Mouse (Mus musculus) right cerebral cortex, postnatal 10 days (tissue): ENCODE results near the gene Tnpo2.
"Not testable (repeated sequence)": the region's sequence is repeated elsewhere in the genome, so short reads cannot be mapped to it uniquely, and the experiment has no call there.

ENCODE experiments used
- DNase-seq, 2 experiments: peaks; one replicate each; pipeline ENCODE4 v3.0.0; 2021; ENCODE audit warnings: low spot score in 2 of 2

Tnpo2 gene

GRCm38 (mm10) chr8:85073041-85073612 is 36.4 kb downstream of the Tnpo2 start:
- DNase-seq = peak in 1 of 2 experiments; percentile 38

- peak in 1 of 2 experiments; percentile 39 for DNase-seq
These were observed 37.5 kb downstream of the Tnpo2 start for GRCm38 (mm10) chr8:85074167-85074566.

GRCm38 (mm10) chr8:85074617-85075016 is 37.9 kb downstream of the Tnpo2 start:
- DNase-seq = no peak

- peak; percentile 50 to 60 for DNase-seq
These were observed 39.3 kb downstream of the Tnpo2 start for GRCm38 (mm10) chr8:85076001-85076400.

- DNase-seq = peak; percentile 90 to 91
These were observed 40.3 kb downstream of the Tnpo2 start for GRCm38 (mm10) chr8:85076993-85077392.

- DNase-seq = no peak
These were observed 43.5 kb downstream of the Tnpo2 start for GRCm38 (mm10) chr8:85080214-85080531.

GRCm38 (mm10) chr8:85080532-85081215 is 44.0 kb downstream of the Tnpo2 start, which contains the start of gene Wdr83os:
TSS of gene Wdr83os (plus strand) at chr8:85080740.
- DNase-seq = peak; percentile 70 to 72

- DNase-seq = no peak
These were observed 44.5 kb downstream of the Tnpo2 start, which contains the start of gene Wdr83 for GRCm38 (mm10) chr8:85081216-85081555. TSS of gene Wdr83 (minus strand) at chr8:85081306.

- DNase-seq = not testable (repeated sequence)
These were observed 45.5 kb downstream of the Tnpo2 start for GRCm38 (mm10) chr8:85082169-85082568.

GRCm38 (mm10) chr8:85083108-85083813 is 46.5 kb downstream of the Tnpo2 start, which contains the start of gene Man2b1:
TSS of gene Man2b1 (plus strand) at chr8:85083270.
- peak; percentile 94 for DNase-seq

- DNase-seq = no peak
These were observed 47.9 kb downstream of the Tnpo2 start for GRCm38 (mm10) chr8:85084633-85085032.

GRCm38 (mm10) chr8:85086238-85086637 is 49.5 kb downstream of the Tnpo2 start:
- DNase-seq = no peak

- no peak for DNase-seq
These were observed 52.1 kb downstream of the Tnpo2 start for GRCm38 (mm10) chr8:85088771-85089170.

- no peak for DNase-seq
These were observed 54.1 kb downstream of the Tnpo2 start for GRCm38 (mm10) chr8:85090856-85091255.

- no peak for DNase-seq
These were observed 54.9 kb downstream of the Tnpo2 start for GRCm38 (mm10) chr8:85091526-85092090.

- no peak for DNase-seq
These were observed 58.3 kb downstream of the Tnpo2 start for GRCm38 (mm10) chr8:85095051-85095450.

GRCm38 (mm10) chr8:85095566-85095965 is 58.9 kb downstream of the Tnpo2 start:
- DNase-seq = no peak

GRCm38 (mm10) chr8:85096196-85096595 is 59.5 kb downstream of the Tnpo2 start:
- DNase-seq = no peak

- DNase-seq = no peak
These were observed 60.1 kb downstream of the Tnpo2 start for GRCm38 (mm10) chr8:85096850-85097249.

- no peak for DNase-seq
These were observed 63.5 kb downstream of the Tnpo2 start for GRCm38 (mm10) chr8:85100076-85100665.
